Mouse (Mus musculus): ENCODE results near the gene Usp49. TPM values are rescaled to one million over a fixed set of nuclear protein-coding genes. Genes with fewer than 3 reads are reported as not detected.

The Usp49 gene
- polyA plus RNA-seq, 1 experiment from 2014 or later = 3.0 TPM

GRCm38 (mm10) chr17:47735553-47736100 lies 105.1 kb downstream of the Usp49 start:
- Histone ChIP-seq H3K4me3 (ENCODE audit: control insufficient read depth in 1 of 2, insufficient read depth in 1 of 2, low read depth in 1 of 2, low read length in 2 of 2) (no peak overlapping the region), H3K27me3 (ENCODE audit: control insufficient read depth, insufficient read depth, low read length) (no peaks in the 10 kb centered on the region), H3K4me1 (ENCODE audit: control insufficient read depth in 2 of 2, insufficient read depth in 2 of 2, low read length in 2 of 2) (peaks cover 12 to 21% of the 10 kb centered on the region in 2 experiments), H3K36me3 (ENCODE audit: control insufficient read depth, insufficient read depth, low read length) (0 out of 2 replicates have a peak, but pooled peaks cover 5% of the 10 kb centered on the region), H3K9ac (ENCODE audit: low read length) (no peak overlapping the region), H3K4me2 (ENCODE audit: low read length) (no peak overlapping the region), H3K27ac (replicated peaks in 1 of 2; ENCODE audit: control insufficient read depth in 1 of 2, insufficient read depth in 1 of 2, low read depth in 2 of 2, low read length in 2 of 2) (no peak overlapping the region), H3K9me3 (ENCODE audit: control insufficient read depth, low read length) (no peaks in the 10 kb centered on the region)
- ATAC-seq (ENCODE audit: insufficient number of reproducible peaks, insufficient read depth, low FRiP score, low read depth) = no peak
- 75% methylated on average over 14 of the region's 14 CpGs for WGBS

Other genes with a start within 250 kb of the Usp49 start
- 0.63 and 0.96 TPM in 2 replicates for gene Guca1b, start 245.3 kb upstream of the Usp49 start, polyA plus RNA-seq (2014; fragmentation: Nextera tagmentation; extraction: Ambion mirVana)
- 2.4 and 2.9 TPM in 2 replicates for gene Guca1a, start 230.1 kb upstream of the Usp49 start, polyA plus RNA-seq (2014; fragmentation: Nextera tagmentation; extraction: Ambion mirVana)
- 0.47 and 0.76 TPM in 2 replicates for gene AI661453, start 194.1 kb upstream of the Usp49 start, polyA plus RNA-seq (2014; fragmentation: Nextera tagmentation; extraction: Ambion mirVana)
- gene 1700001C19Rik, start 193.3 kb upstream of the Usp49 start, polyA plus RNA-seq (2014; fragmentation: Nextera tagmentation; extraction: Ambion mirVana) = 0.72 and 0.92 TPM in 2 replicates
- 16.2 and 16.8 TPM in 2 replicates for gene Taf8, start 128.4 kb upstream of the Usp49 start, polyA plus RNA-seq (2014; fragmentation: Nextera tagmentation; extraction: Ambion mirVana)
- 466 and 469 TPM in 2 replicates for gene Ccnd3, start 125.6 kb upstream of the Usp49 start, polyA plus RNA-seq (2014; fragmentation: Nextera tagmentation; extraction: Ambion mirVana)
- 18.3 and 18.7 TPM in 2 replicates for gene Bysl, start 19.2 kb upstream of the Usp49 start, polyA plus RNA-seq (2014; fragmentation: Nextera tagmentation; extraction: Ambion mirVana)
- gene Med20, start 19.1 kb upstream of the Usp49 start, polyA plus RNA-seq (2014; fragmentation: Nextera tagmentation; extraction: Ambion mirVana) = 28.6 and 30.9 TPM in 2 replicates
- gene Gm20517, start 19.1 kb upstream of the Usp49 start, polyA plus RNA-seq (2014; fragmentation: Nextera tagmentation; extraction: Ambion mirVana) = 1.7 and 2.2 TPM in 2 replicates
- gene Tomm6, start 57.7 kb downstream of the Usp49 start, polyA plus RNA-seq (2014; fragmentation: Nextera tagmentation; extraction: Ambion mirVana) = 354 and 369 TPM in 2 replicates
- 2.8 TPM in 2 replicates for gene Frs3, start 58.3 kb downstream of the Usp49 start, polyA plus RNA-seq (2014; fragmentation: Nextera tagmentation; extraction: Ambion mirVana)
- 0.53 and 1.4 TPM in 2 replicates for gene Gm21981, start 63.8 kb downstream of the Usp49 start, polyA plus RNA-seq (2014; fragmentation: Nextera tagmentation; extraction: Ambion mirVana)
- 0.78 TPM in 1 of 2 replicates, not detected in the other for gene Prickle4, start 64.0 kb downstream of the Usp49 start, polyA plus RNA-seq (2014; fragmentation: Nextera tagmentation; extraction: Ambion mirVana)
- gene Pgc, start 96.2 kb downstream of the Usp49 start, polyA plus RNA-seq (2014; fragmentation: Nextera tagmentation; extraction: Ambion mirVana) = 0.15 TPM in 1 of 2 replicates, not detected in the other
- gene Tfeb, start 106.3 kb downstream of the Usp49 start, polyA plus RNA-seq (2014; fragmentation: Nextera tagmentation; extraction: Ambion mirVana) = 17.8 and 21.2 TPM in 2 replicates
- gene Mdfi, start 204.0 kb downstream of the Usp49 start, polyA plus RNA-seq (2014; fragmentation: Nextera tagmentation; extraction: Ambion mirVana) = 10.4 and 26.3 TPM in 2 replicates

Data from heart, embryonic 14.5 days (tissue).